Mouse (Mus musculus) layer of hippocampus, adult 18-20 months (tissue): ENCODE results near the gene Nme7. TPM values are rescaled to one million over a fixed set of nuclear protein-coding genes. Genes with fewer than 3 reads are reported as not detected.

ENCODE experiments used
- total RNA-seq, 2 experiments: library from RNA; stranded (reverse); gene quantifications; 2 replicates each; pipeline ENCODE4 v1.2.3; 2021

The Nme7 gene
- total RNA-seq, 2 experiments from 2014 or later = 23.3 to 23.6 TPM

Other genes starting within 250 kb of the Nme7 start
- gene Sell, start 242.1 kb upstream of the Nme7 start, total RNA-seq = not detected
- not detected for gene Selp, start 188.9 kb upstream of the Nme7 start, total RNA-seq
- gene F5, start 152.3 kb upstream of the Nme7 start, total RNA-seq = 1 to 10 TPM in 1 of 2 experiments, under 1 TPM in 1; 0.66 to 1.6 TPM
- 10 to 100 TPM; 12.6 to 14.8 TPM for gene Slc19a2, start 55.1 kb upstream of the Nme7 start, total RNA-seq
- gene Ccdc181, start 28.5 kb upstream of the Nme7 start, total RNA-seq = 10 to 100 TPM; 22.5 to 22.7 TPM
- gene Blzf1, start 3.4 kb downstream of the Nme7 start, total RNA-seq = 10 to 100 TPM; 22.1 to 22.6 TPM
- gene Atp1b1, start 154.2 kb downstream of the Nme7 start, total RNA-seq = 1,000 to 10,000 TPM; 1,935 to 2,007 TPM